In genomic region chr6:106281621-106282020, GRCm38 (mm10) we compare ENCODE assay signal across 18 mouse cellular contexts.
DNase-seq lines count a peak whose midpoint lies in the region; ATAC-seq and TF ChIP-seq lines count a peak whose summit lies in the region.
"Had no signal": no experiment of that assay in that cellular context is flagged by ENCODE, and none has a peak within 500 bp of the region (broad histone marks: within the 10 kb centered on the region; RNA-seq: fewer than 3 reads in every experiment).

No protein-coding gene starts in this region.

- 87% methylated on average over 6 of the region's 6 CpGs for WGBS in hindbrain, postnatal 0 days

- H3K4me3 ChIP-seq in layer of hippocampus, adult 2 months: no peak overlapping the region
- no peak overlapping the region for H3K4me3 ChIP-seq in hindbrain, postnatal 0 days (ENCODE audit: low read length)
- H3K4me3 ChIP-seq: erythroblast, embryonic 14.5 days; hindbrain, embryonic 12.5 days; liver, embryonic 15.5 days had no signal

- H3K9me3 ChIP-seq in hindbrain, postnatal 0 days (ENCODE audit: low read length): no peaks in the 10 kb centered on the region
- H3K9me3 ChIP-seq: hindbrain, embryonic 12.5 days; liver, embryonic 15.5 days had no signal

- ATAC-seq in hindbrain, postnatal 0 days: no peak
- ATAC-seq: inflammation-experienced regulatory T-cells, adult 6 months had no signal

- H3K27me3 ChIP-seq in hindbrain, postnatal 0 days (ENCODE audit: insufficient read depth, low read length): no peaks in the 10 kb centered on the region
- H3K27me3 ChIP-seq: hindbrain, embryonic 12.5 days; liver, embryonic 15.5 days had no signal

- DNase-seq in frontal cortex, adult 2 months (ENCODE audit: extremely low spot score in 1 of 2, low spot score in 1 of 2): peak; percentile 8 to 52
- no peak for DNase-seq in frontal cortex, postnatal 25 days (ENCODE audit: low spot score in 2 of 2)
- DNase-seq in brain, embryonic 14.5 days (ENCODE audit: low read depth): peak; percentile 31
- peak; percentile 55 to 74 for DNase-seq in layer of hippocampus, adult 2 months (ENCODE audit: low spot score in 2 of 2)
- peak; percentile 22 to 42 for DNase-seq in right cerebral cortex, postnatal 10 days (ENCODE audit: low spot score in 2 of 2)
- DNase-seq in adrenal gland, adult (ENCODE audit: inconsistent age in 2 of 2, low spot score in 1 of 2): no peak
- no peak for DNase-seq in hindbrain, postnatal 0 days (ENCODE audit: low spot score)
- DNase-seq: B cell, adult 2 months; cerebellum, adult 9-10 months; heart, postnatal 10 days; kidney, adult 2 months; kidney, postnatal 10 days had no signal

- no peak overlapping the region for H3K9ac ChIP-seq in hindbrain, postnatal 0 days (replicated peaks; ENCODE audit: low read length)
- H3K9ac ChIP-seq: hindbrain, embryonic 12.5 days; liver, embryonic 15.5 days had no signal

- no peak for TF ChIP-seq POLR2A in brain, embryonic 14.5 days (IDR thresholded peaks at IDR 0.05; ENCODE audit: borderline replicate concordance, extremely low read depth, insufficient read depth, insufficient read length, poor library complexity, severe bottlenecking)

- no peak for TF ChIP-seq CTCF in brain, embryonic 14.5 days (IDR thresholded peaks at IDR 0.05; ENCODE audit: borderline replicate concordance, extremely low read depth, insufficient read depth, insufficient read length)
- TF ChIP-seq CTCF in layer of hippocampus, adult 2 months (conservative IDR thresholded peaks at IDR 0.05): no peak
- no peak for TF ChIP-seq CTCF in hindbrain, postnatal 0 days (IDR thresholded peaks at IDR 0.05; ENCODE audit: low read depth)

- H3K4me2 ChIP-seq in hindbrain, postnatal 0 days (ENCODE audit: low read depth, low read length): no peak overlapping the region
- H3K4me2 ChIP-seq: heart, embryonic 11.5 days; hindbrain, embryonic 12.5 days; liver, embryonic 15.5 days; midbrain, embryonic 11.5 days had no signal

- H3K4me1 ChIP-seq in hindbrain, postnatal 0 days (ENCODE audit: insufficient read depth, low read length): no peaks in the 10 kb centered on the region
- H3K4me1 ChIP-seq: hindbrain, embryonic 12.5 days; liver, embryonic 15.5 days had no signal

- no peaks in the 10 kb centered on the region for H3K36me3 ChIP-seq in hindbrain, postnatal 0 days (ENCODE audit: insufficient read depth, low read length)
- H3K36me3 ChIP-seq: hindbrain, embryonic 12.5 days; liver, embryonic 15.5 days had no signal

- H3K27ac ChIP-seq in layer of hippocampus, adult 2 months: peak overlapping the region; percentile 46; the same call in 1 of the 2 replicates
- no peak overlapping the region for H3K27ac ChIP-seq in hindbrain, postnatal 0 days
- H3K27ac ChIP-seq: hindbrain, embryonic 12.5 days; liver, embryonic 15.5 days had no signal

Comparison
In these comparisons a context has a peak if more than half of its experiments do, and no peak if none do; other contexts are left out.
1. DNase-seq: peak in frontal cortex, adult 2 months (2 of 2), brain, embryonic 14.5 days (single experiment), layer of hippocampus, adult 2 months (2 of 2) and right cerebral cortex, postnatal 10 days (2 of 2); none in frontal cortex, postnatal 25 days (0 of 2), adrenal gland, adult (0 of 2) and hindbrain, postnatal 0 days (single experiment).